Mouse (Mus musculus) liver, embryonic 16.5 days (tissue): ENCODE measurements around the gene Smurf1. TPM values are rescaled to one million over a fixed set of nuclear protein-coding genes. Genes with fewer than 3 reads are reported as not detected.

ENCODE experiments used
- ATAC-seq: fragments of 200-750 bp; cut with Nextera tagmentation; 2 replicates; pipeline ENCODE4 v1.8.0; 2017; ENCODE audit warnings: low read depth, mild to moderate bottlenecking, moderate number of reproducible peaks, moderate library complexity
- H3K27ac ChIP-seq: fragments of 300-500 bp; sonication (generic); 2 replicates; pipeline ENCODE4 v1.5.1; 2014; ENCODE audit warnings: mild to moderate bottlenecking, low read length
- H3K27me3 ChIP-seq: fragments of 300-500 bp; sonication (generic); 2 replicates; pipeline ENCODE4 v1.6.1; 2014; ENCODE audit warnings: low read depth, low read length, mixed read lengths; ENCODE audit not compliant: control insufficient read depth, insufficient read depth
- H3K36me3 ChIP-seq: fragments of 300-500 bp; sonication (generic); 2 replicates; pipeline ENCODE4 v1.6.1; 2014; ENCODE audit warnings: mild to moderate bottlenecking; ENCODE audit not compliant: control insufficient read depth, insufficient read depth
- H3K4me1 ChIP-seq: fragments of 300-500 bp; sonication (generic); 2 replicates; pipeline ENCODE4 v1.6.1; 2014; ENCODE audit warnings: low read depth, low read length, mixed read lengths; ENCODE audit not compliant: control insufficient read depth
- H3K4me2 ChIP-seq: fragments of 300-500 bp; sonication (generic); 2 replicates; pipeline ENCODE4 v1.6.1; 2014; ENCODE audit warnings: low read depth, low read length, mixed read lengths
- H3K4me3 ChIP-seq: fragments of 300-500 bp; sonication (generic); 2 replicates; pipeline ENCODE4 v1.5.1; 2014; ENCODE audit warnings: low read depth, mild to moderate bottlenecking, low read length
- H3K9ac ChIP-seq: fragments of 300-500 bp; sonication (generic); 2 replicates; pipeline ENCODE4 v1.6.1; 2014; ENCODE audit warnings: low read depth, low read length
- H3K9me3 ChIP-seq: fragments of 300-500 bp; sonication (generic); replicated peaks from 2 replicates; pipeline ENCODE4 v1.6.1; 2016; ENCODE audit warnings: low read length; ENCODE audit not compliant: control insufficient read depth
- WGBS: fragments of 180-500 bp; shearing (Covaris S2); extraction: QIAGEN DNeasy Blood & Tissue Kit; methylation state at CpG from one replicate; pipeline ENCODE4 v1.1.7; 2014; ENCODE audit not compliant: insufficient replicate concordance; 5-methylcytosine and 5-hydroxymethylcytosine counted together
- polyA plus RNA-seq: library from polyadenylated mRNA; unstranded; fragments of >200 nt; fragmentation: Nextera tagmentation; extraction: Ambion mirVana; gene quantifications from 2 replicates; pipeline ENCODE4 v1.2.1, GENCODE M21; 2015

The Smurf1 gene
- polyA plus RNA-seq, 1 experiment from 2014 or later, result 1.4 TPM

DNA sequence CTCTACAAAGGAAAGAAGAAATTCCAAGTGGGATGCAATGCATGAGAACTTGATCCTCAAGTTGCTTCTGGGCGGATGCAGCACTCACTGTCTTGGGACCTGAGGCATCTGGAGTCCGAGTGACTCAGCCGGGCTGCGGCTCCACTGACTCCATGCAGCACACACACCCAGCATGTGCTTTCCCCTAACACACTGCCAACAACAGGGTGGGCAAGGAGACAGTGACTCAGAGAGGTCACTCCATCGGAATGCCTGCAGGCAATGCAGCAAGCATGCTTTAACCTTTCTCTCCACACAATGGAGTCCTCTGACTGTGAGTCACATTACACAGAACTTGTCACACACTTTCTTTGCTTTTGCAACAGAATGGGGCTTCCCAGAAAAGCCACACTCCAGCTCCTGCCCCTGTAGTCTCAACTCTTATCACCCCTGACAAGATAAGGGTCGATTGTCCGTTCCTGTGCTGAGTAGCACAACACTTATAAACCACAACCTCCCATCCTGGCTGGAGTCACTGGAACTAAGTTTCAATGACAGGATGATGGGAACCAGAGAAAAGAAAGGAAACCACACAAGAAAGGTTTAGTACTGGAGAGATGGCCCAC is 67.1 kb downstream of the Smurf1 start:
- ATAC-seq, result no peak
- no peaks in the 10 kb centered on the region for H3K9me3 ChIP-seq
- peaks cover 4% of the 10 kb centered on the region for H3K36me3 ChIP-seq
- H3K4me2 ChIP-seq, result no peak overlapping the region
- H3K4me3 ChIP-seq, result no peak overlapping the region
- H3K27me3 ChIP-seq, result no peaks in the 10 kb centered on the region
- no peaks in the 10 kb centered on the region for H3K4me1 ChIP-seq
- 44% methylated on average over 7 of the region's 7 CpGs for WGBS
- no peak overlapping the region for H3K9ac ChIP-seq
- H3K27ac ChIP-seq, result no peak overlapping the region

DNA sequence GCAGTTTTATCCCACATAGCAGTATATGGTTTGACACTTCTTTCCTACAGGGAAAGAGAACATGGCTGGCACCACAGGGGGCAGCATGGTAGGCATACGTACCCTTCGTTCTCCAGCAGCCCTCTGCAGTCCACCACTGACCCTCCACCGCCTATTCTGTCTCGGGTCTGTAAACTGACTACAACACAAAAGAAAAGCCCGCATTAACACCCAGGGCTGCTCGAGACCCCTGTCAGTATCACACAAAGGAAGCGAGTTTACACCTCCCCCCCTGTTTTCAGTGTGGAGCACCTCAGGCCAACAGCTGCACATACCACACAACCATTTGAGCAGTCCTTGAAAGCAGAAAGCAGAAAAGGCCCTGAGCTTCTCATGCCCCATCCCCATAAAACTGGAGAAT is 67.8 kb downstream of the Smurf1 start:
- Histone ChIP-seq H3K36me3 (peaks cover 4% of the 10 kb centered on the region), H3K27ac (no peak overlapping the region), H3K27me3 (no peaks in the 10 kb centered on the region), H3K9me3 (no peaks in the 10 kb centered on the region), H3K4me1 (no peaks in the 10 kb centered on the region), H3K9ac (no peak overlapping the region), H3K4me3 (no peak overlapping the region), H3K4me2 (no peak overlapping the region)
- WGBS, result 61% methylated on average over 7 of the region's 7 CpGs
- no peak for ATAC-seq

DNA sequence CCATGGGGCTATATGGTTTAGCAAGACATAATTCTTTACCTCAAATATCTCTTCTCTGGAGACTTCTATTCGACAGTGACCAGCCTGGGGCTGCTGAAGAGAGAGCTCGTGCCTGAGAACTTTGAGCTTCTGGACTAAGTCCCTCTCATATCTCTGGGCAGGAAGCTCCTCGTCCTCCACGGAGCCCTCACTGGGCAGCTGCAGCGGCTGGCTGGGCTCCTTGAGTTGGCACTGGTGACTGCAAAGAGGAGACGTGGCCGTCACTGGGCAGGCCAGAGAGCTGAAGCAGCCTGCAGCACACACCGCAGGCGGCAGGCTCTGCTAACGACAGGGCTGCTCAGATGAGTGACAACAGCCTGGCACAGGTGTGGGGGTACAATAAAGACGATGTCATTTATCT is 74.4 kb downstream of the Smurf1 start:
- ATAC-seq, result no peak
- H3K27ac ChIP-seq, result no peak overlapping the region
- no peaks in the 10 kb centered on the region for H3K9me3 ChIP-seq
- H3K4me2 ChIP-seq, result no peak overlapping the region
- H3K4me3 ChIP-seq, result no peak overlapping the region
- H3K4me1 ChIP-seq, result no peaks in the 10 kb centered on the region
- H3K36me3 ChIP-seq, result no peaks in the 10 kb centered on the region; the same call in none of the 2 replicates
- 70% methylated on average over 11 of the region's 11 CpGs for WGBS
- no peak overlapping the region for H3K9ac ChIP-seq
- no peaks in the 10 kb centered on the region for H3K27me3 ChIP-seq

DNA sequence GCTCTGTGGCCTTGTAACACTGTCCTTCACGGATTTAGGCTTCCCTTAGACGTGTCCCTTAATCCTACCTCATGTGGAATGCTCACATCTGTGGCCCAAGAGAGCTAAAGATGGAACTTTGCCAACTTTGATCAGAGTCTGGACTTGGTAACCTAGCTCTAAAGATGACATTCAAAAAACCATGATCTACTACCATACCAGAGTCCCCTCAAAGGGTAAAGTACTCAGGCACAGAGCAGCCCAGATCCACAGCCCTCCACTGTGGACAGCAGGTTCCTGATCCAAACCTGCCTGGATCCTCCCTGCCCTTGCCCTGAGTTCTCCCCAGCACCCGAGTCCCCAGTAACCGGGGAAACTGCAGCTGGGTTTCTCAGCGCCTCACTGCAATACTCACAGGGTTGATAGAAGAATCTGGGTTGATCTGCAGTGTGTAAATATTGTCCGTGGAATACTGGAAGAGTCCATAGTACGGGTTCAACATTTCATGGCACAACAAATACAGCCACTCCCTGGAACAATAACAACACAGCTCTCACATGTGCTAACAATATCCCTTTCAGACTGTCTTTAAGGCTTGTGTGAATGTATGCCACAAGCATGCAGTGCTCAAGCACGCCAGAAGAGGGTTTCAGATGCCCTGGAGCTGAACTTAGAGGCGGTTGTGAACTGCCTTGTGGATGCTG is 79.5 kb downstream of the Smurf1 start:
- Histone ChIP-seq H3K4me3 (no peak overlapping the region), H3K36me3 (no peaks in the 10 kb centered on the region; the same call in none of the 2 replicates), H3K27ac (peak overlapping the region; percentile 6; the same call in 1 of the 2 replicates), H3K27me3 (no peaks in the 10 kb centered on the region), H3K9me3 (no peaks in the 10 kb centered on the region), H3K9ac (no peak overlapping the region), H3K4me2 (no peak overlapping the region), H3K4me1 (no peaks in the 10 kb centered on the region)
- peak; percentile 55 for ATAC-seq
- 62% methylated on average over 9 of the region's 9 CpGs for WGBS

DNA sequence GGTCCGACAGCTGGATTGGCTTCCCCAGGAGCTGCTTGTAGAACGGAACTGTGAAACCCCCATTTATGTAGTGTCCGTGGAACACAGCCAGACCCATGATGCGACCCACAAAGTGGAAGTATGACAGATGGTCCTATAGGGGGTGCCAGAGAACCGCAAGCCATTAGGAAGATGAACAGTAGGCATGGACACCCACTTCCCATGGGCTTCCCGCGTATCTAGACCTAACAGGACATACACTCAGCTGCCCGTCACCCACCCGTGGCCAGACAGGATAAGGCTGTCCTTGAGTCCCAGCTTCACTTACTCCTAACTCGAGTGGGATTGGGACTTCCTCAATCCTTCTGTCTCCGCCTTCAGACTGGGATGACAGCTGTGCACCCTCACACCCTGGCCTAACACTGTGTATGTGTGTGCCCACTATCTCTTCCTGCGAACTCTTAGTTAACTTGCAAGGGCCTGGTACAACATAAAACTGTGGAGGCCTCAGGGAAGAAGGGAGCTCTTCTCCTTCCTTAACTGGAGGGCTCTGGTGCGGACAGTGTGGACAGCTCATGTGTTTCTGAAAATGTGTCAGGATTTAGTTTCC is 80.9 kb downstream of the Smurf1 start:
- WGBS, result 70% methylated on average over 13 of the region's 13 CpGs
- no peaks in the 10 kb centered on the region; the same call in none of the 2 replicates for H3K36me3 ChIP-seq
- H3K9ac ChIP-seq, result no peak overlapping the region
- H3K4me1 ChIP-seq, result no peaks in the 10 kb centered on the region
- H3K4me2 ChIP-seq, result no peak overlapping the region
- H3K9me3 ChIP-seq, result no peaks in the 10 kb centered on the region
- H3K27me3 ChIP-seq, result no peaks in the 10 kb centered on the region
- ATAC-seq, result no peak
- no peak overlapping the region for H3K27ac ChIP-seq
- H3K4me3 ChIP-seq, result no peak overlapping the region

DNA sequence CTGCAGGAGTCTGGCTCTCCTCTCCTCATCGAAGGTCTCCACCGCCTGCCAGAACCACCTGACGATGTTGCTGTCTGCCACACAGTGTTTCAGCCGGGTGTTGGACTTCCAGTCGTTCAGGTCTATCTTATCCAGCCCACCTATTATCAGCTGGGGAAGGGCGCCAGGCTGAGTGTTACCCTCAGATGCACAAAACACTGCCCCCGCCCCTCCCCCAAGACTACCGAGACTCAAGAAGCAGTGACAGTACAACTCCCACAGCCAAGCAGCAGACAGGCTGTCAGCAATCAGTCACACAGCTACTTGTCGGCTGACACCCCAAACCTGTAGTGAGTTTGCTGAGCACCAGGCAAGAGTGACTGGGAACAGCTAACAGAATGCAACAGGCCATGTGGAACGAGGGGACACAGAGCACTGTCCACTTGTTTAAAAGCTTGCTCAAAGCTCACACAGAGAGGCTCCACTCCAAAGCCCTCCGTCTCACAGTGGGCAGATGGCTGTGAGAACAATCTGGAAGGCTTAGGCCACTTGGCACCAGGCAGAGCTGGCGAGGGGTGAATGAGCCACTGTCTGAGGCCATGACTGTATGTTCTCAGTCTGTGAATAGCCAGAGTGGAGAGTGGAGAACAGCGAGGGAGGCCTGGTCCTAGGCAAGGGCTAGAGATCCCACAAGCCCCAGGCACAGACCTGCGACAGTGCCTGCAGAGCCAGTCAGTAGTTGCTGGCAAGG is 83.8 kb downstream of the Smurf1 start:
- no peak overlapping the region for H3K4me3 ChIP-seq
- no peaks in the 10 kb centered on the region; the same call in none of the 2 replicates for H3K36me3 ChIP-seq
- H3K9me3 ChIP-seq, result no peaks in the 10 kb centered on the region
- no peaks in the 10 kb centered on the region for H3K4me1 ChIP-seq
- H3K4me2 ChIP-seq, result no peak overlapping the region
- no peak overlapping the region for H3K27ac ChIP-seq
- WGBS, result 60% methylated on average over 14 of the region's 14 CpGs
- H3K27me3 ChIP-seq, result no peaks in the 10 kb centered on the region
- no peak overlapping the region for H3K9ac ChIP-seq
- ATAC-seq, result no peak

DNA sequence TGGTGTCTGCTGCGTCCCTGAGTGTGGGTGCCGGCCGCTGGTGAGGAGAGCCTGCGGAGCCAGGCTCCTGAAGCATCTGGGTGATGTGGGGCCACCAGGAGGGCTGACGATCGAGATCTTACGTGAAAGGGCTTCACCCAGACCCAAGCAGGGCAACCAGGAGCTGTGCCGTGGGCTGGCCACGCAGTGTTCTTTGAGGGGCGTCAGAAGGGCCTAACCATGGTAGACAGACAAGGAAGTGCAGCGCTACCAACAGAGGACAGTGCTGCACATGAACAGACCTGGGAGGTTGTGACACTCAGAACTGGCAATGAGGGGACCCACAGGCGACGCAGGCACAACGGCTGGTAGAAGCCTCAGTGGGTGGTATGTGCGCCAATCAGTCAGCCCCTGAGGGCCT is 88.6 kb downstream of the Smurf1 start:
- Histone ChIP-seq H3K4me3 (no peak overlapping the region), H3K9me3 (no peaks in the 10 kb centered on the region), H3K4me1 (no peaks in the 10 kb centered on the region), H3K27ac (no peak overlapping the region), H3K27me3 (no peaks in the 10 kb centered on the region), H3K9ac (no peak overlapping the region), H3K36me3 (no peaks in the 10 kb centered on the region; the same call in none of the 2 replicates), H3K4me2 (no peak overlapping the region)
- no peak for ATAC-seq
- 81% methylated on average over 15 of the region's 15 CpGs for WGBS

DNA sequence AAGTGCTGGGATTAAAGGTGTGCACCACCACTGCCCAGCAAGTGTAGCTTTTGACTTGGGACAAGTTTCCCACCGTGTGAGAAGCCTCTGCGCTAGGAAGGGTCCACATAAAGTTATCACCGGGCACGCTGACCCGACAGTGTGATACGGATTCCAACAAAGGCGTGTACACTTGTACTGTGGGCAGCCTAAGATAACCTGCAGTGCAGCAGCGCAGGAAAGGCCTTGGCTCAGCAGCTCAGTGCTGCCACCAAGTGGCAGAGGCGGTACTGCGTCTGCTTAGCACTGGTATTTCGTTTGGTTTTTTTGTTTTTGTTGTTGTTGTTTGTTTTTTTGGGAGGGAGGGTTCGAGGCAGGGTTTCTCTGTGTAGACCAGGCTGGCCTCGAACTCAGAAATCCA is 89.8 kb downstream of the Smurf1 start:
- H3K9me3 ChIP-seq, result no peaks in the 10 kb centered on the region
- H3K9ac ChIP-seq, result no peak overlapping the region
- no peaks in the 10 kb centered on the region; the same call in 1 of the 2 replicates for H3K36me3 ChIP-seq
- H3K27me3 ChIP-seq, result no peaks in the 10 kb centered on the region
- no peaks in the 10 kb centered on the region for H3K4me1 ChIP-seq
- no peak overlapping the region for H3K4me2 ChIP-seq
- ATAC-seq, result peak; percentile 31
- WGBS, result 4% methylated on average over 13 of the region's 13 CpGs
- no peak overlapping the region for H3K4me3 ChIP-seq
- H3K27ac ChIP-seq, result no peak overlapping the region
